Mouse (Mus musculus): ENCODE results near the gene Lgr4.

The Lgr4 gene

GRCm38 (mm10) chr2:109926984-109927383 lies 9.5 kb downstream of the Lgr4 start:
- Histone ChIP-seq H3K27me3 (ENCODE audit: insufficient read depth, low read length) (no peaks in the 10 kb centered on the region), H3K36me3 (ENCODE audit: insufficient read depth, low read length) (peaks cover 33% of the 10 kb centered on the region), H3K4me3 (replicated peaks; ENCODE audit: low read length) (no peak overlapping the region), H3K9me3 (ENCODE audit: low read length) (no peaks in the 10 kb centered on the region), H3K4me1 (replicated peaks; ENCODE audit: low read depth, low read length) (peaks cover 80% of the 10 kb centered on the region)
- TF ChIP-seq CTCF (conservative IDR thresholded peaks at IDR 0.05; ENCODE audit: low read length) (no peak), NANOG (IDR thresholded peaks at IDR 0.05; ENCODE audit: borderline replicate concordance, low read length) (no peak), POU5F1 (IDR thresholded peaks at IDR 0.05; ENCODE audit: borderline replicate concordance, low read length) (no peak)

GRCm38 (mm10) chr2:109927446-109927845 lies 10.0 kb downstream of the Lgr4 start:
- Histone ChIP-seq H3K4me3 (replicated peaks; ENCODE audit: low read length) (no peak overlapping the region), H3K36me3 (ENCODE audit: insufficient read depth, low read length) (peaks cover 33% of the 10 kb centered on the region), H3K9me3 (ENCODE audit: low read length) (no peaks in the 10 kb centered on the region), H3K27me3 (ENCODE audit: insufficient read depth, low read length) (no peaks in the 10 kb centered on the region), H3K4me1 (replicated peaks; ENCODE audit: low read depth, low read length) (peaks cover 81% of the 10 kb centered on the region)
- TF ChIP-seq POU5F1 (IDR thresholded peaks at IDR 0.05; ENCODE audit: borderline replicate concordance, low read length) (no peak), NANOG (IDR thresholded peaks at IDR 0.05; ENCODE audit: borderline replicate concordance, low read length) (no peak), CTCF (conservative IDR thresholded peaks at IDR 0.05; ENCODE audit: low read length) (no peak)

GRCm38 (mm10) chr2:109927876-109928275 lies 10.4 kb downstream of the Lgr4 start:
- H3K27me3 ChIP-seq (ENCODE audit: insufficient read depth, low read length), result no peaks in the 10 kb centered on the region
- no peak for TF ChIP-seq NANOG (IDR thresholded peaks at IDR 0.05; ENCODE audit: borderline replicate concordance, low read length)
- TF ChIP-seq POU5F1 (IDR thresholded peaks at IDR 0.05; ENCODE audit: borderline replicate concordance, low read length), result no peak
- peaks cover 84% of the 10 kb centered on the region for H3K4me1 ChIP-seq (replicated peaks; ENCODE audit: low read depth, low read length)
- no peaks in the 10 kb centered on the region for H3K9me3 ChIP-seq (ENCODE audit: low read length)
- H3K4me3 ChIP-seq (replicated peaks; ENCODE audit: low read length), result no peak overlapping the region
- H3K36me3 ChIP-seq (ENCODE audit: insufficient read depth, low read length), result peaks cover 37% of the 10 kb centered on the region

- H3K27me3 ChIP-seq (ENCODE audit: insufficient read depth, low read length), result no peaks in the 10 kb centered on the region
- peaks cover 43% of the 10 kb centered on the region for H3K36me3 ChIP-seq (ENCODE audit: insufficient read depth, low read length)
- no peak overlapping the region for H3K4me3 ChIP-seq (replicated peaks; ENCODE audit: low read length)
- TF ChIP-seq NANOG (IDR thresholded peaks at IDR 0.05; ENCODE audit: borderline replicate concordance, low read length) (no peak), CTCF (conservative IDR thresholded peaks at IDR 0.05; ENCODE audit: low read length) (no peak), POU5F1 (IDR thresholded peaks at IDR 0.05; ENCODE audit: borderline replicate concordance, low read length) (no peak)
- H3K9me3 ChIP-seq (ENCODE audit: low read length), result no peaks in the 10 kb centered on the region
- peaks cover 82% of the 10 kb centered on the region for H3K4me1 ChIP-seq (replicated peaks; ENCODE audit: low read depth, low read length)
Measured at GRCm38 (mm10) chr2:109928791-109929190, 11.3 kb downstream of the Lgr4 start.

GRCm38 (mm10) chr2:109929256-109929655 lies 11.8 kb downstream of the Lgr4 start:
- TF ChIP-seq POU5F1 (IDR thresholded peaks at IDR 0.05; ENCODE audit: borderline replicate concordance, low read length) (no peak), CTCF (conservative IDR thresholded peaks at IDR 0.05; ENCODE audit: low read length) (no peak), NANOG (IDR thresholded peaks at IDR 0.05; ENCODE audit: borderline replicate concordance, low read length) (no peak)
- H3K27me3 ChIP-seq (ENCODE audit: insufficient read depth, low read length), result no peaks in the 10 kb centered on the region
- H3K4me3 ChIP-seq (replicated peaks; ENCODE audit: low read length), result no peak overlapping the region
- peaks cover 83% of the 10 kb centered on the region for H3K4me1 ChIP-seq (replicated peaks; ENCODE audit: low read depth, low read length)
- H3K9me3 ChIP-seq (ENCODE audit: low read length), result no peaks in the 10 kb centered on the region
- H3K36me3 ChIP-seq (ENCODE audit: insufficient read depth, low read length), result peaks cover 48% of the 10 kb centered on the region

GRCm38 (mm10) chr2:109930366-109930765 lies 12.9 kb downstream of the Lgr4 start:
- Histone ChIP-seq H3K27me3 (ENCODE audit: insufficient read depth, low read length) (no peaks in the 10 kb centered on the region), H3K4me1 (replicated peaks; ENCODE audit: low read depth, low read length) (peaks cover 86% of the 10 kb centered on the region), H3K9me3 (ENCODE audit: low read length) (no peaks in the 10 kb centered on the region), H3K36me3 (ENCODE audit: insufficient read depth, low read length) (peaks cover 59% of the 10 kb centered on the region), H3K4me3 (replicated peaks; ENCODE audit: low read length) (no peak overlapping the region)
- no peak for TF ChIP-seq CTCF (conservative IDR thresholded peaks at IDR 0.05; ENCODE audit: low read length)
- TF ChIP-seq POU5F1 (IDR thresholded peaks at IDR 0.05; ENCODE audit: borderline replicate concordance, low read length), result no peak
- no peak for TF ChIP-seq NANOG (IDR thresholded peaks at IDR 0.05; ENCODE audit: borderline replicate concordance, low read length)

- no peaks in the 10 kb centered on the region for H3K27me3 ChIP-seq (ENCODE audit: insufficient read depth, low read length)
- peaks cover 57% of the 10 kb centered on the region for H3K36me3 ChIP-seq (ENCODE audit: insufficient read depth, low read length)
- no peaks in the 10 kb centered on the region for H3K9me3 ChIP-seq (ENCODE audit: low read length)
- H3K4me3 ChIP-seq (replicated peaks; ENCODE audit: low read length), result no peak overlapping the region
- H3K4me1 ChIP-seq (replicated peaks; ENCODE audit: low read depth, low read length), result peaks cover 86% of the 10 kb centered on the region
- TF ChIP-seq CTCF (conservative IDR thresholded peaks at IDR 0.05; ENCODE audit: low read length) (no peak; the same call in 1 of the 2 replicates), NANOG (IDR thresholded peaks at IDR 0.05; ENCODE audit: borderline replicate concordance, low read length) (no peak), POU5F1 (IDR thresholded peaks at IDR 0.05; ENCODE audit: borderline replicate concordance, low read length) (no peak)
Measured at GRCm38 (mm10) chr2:109930771-109931170, 13.3 kb downstream of the Lgr4 start.

- H3K9me3 ChIP-seq (ENCODE audit: low read length), result no peaks in the 10 kb centered on the region
- peaks cover 49% of the 10 kb centered on the region for H3K36me3 ChIP-seq (ENCODE audit: insufficient read depth, low read length)
- TF ChIP-seq NANOG (IDR thresholded peaks at IDR 0.05; ENCODE audit: borderline replicate concordance, low read length), result no peak
- TF ChIP-seq POU5F1 (IDR thresholded peaks at IDR 0.05; ENCODE audit: borderline replicate concordance, low read length), result no peak
- TF ChIP-seq CTCF (conservative IDR thresholded peaks at IDR 0.05; ENCODE audit: low read length), result no peak
- H3K4me3 ChIP-seq (replicated peaks; ENCODE audit: low read length), result no peak overlapping the region
- H3K4me1 ChIP-seq (replicated peaks; ENCODE audit: low read depth, low read length), result peaks cover 88% of the 10 kb centered on the region
- H3K27me3 ChIP-seq (ENCODE audit: insufficient read depth, low read length), result no peaks in the 10 kb centered on the region
Measured at GRCm38 (mm10) chr2:109931978-109932780, 14.7 kb downstream of the Lgr4 start.
